Mouse (Mus musculus) adrenal gland, postnatal 4 days (tissue): Measurements from ENCODE around the gene Prss30. TPM values are rescaled to one million over a fixed set of nuclear protein-coding genes. Genes with fewer than 3 reads are reported as not detected.

ENCODE experiments used
- microRNA-seq: library from miRNA; unstranded; fragments of <30 nt; microRNA quantifications from one replicate; pipeline ENCODE4 v1.2.0, GENCODE M21; 2021
- total RNA-seq, 2 experiments: library from RNA; stranded (reverse); gene quantifications; 2 replicates each; pipeline ENCODE4 v1.2.3; 2021

The Prss30 gene
- total RNA-seq, 2 experiments from 2014 or later: not detected

Small RNA genes within 50 kb of the gene (microRNA-seq; reads per million reads assigned to microRNA genes)
- gene Gm27700: not detected

Other genes starting within 250 kb of the Prss30 start
- gene Paqr4, start 239.7 kb downstream of the Prss30 start, total RNA-seq: 10 to 100 TPM; 13.8 to 14.6 TPM
- under 1 TPM in 1 of 2 experiments, not detected in 1; 0.14 TPM for gene Kremen2, start 234.7 kb downstream of the Prss30 start, total RNA-seq
- gene Flywch1, start 209.0 kb downstream of the Prss30 start, total RNA-seq: 10 to 100 TPM; 60.9 to 62.4 TPM
- gene Flywch2, start 194.5 kb downstream of the Prss30 start, total RNA-seq: 10 to 100 TPM; 14.0 to 14.4 TPM
- 100 to 1,000 TPM; 855 to 927 TPM for gene Srrm2, start 190.0 kb downstream of the Prss30 start, total RNA-seq
- gene Elob, start 151.4 kb downstream of the Prss30 start, total RNA-seq: 100 to 1,000 TPM; 364 to 381 TPM
- gene Prss33, start 144.5 kb downstream of the Prss30 start, total RNA-seq: not detected
- gene Prss32, start 136.7 kb downstream of the Prss30 start, total RNA-seq: not detected
- 1 to 10 TPM; 1.6 to 1.9 TPM for gene Prss41, start 136.4 kb downstream of the Prss30 start, total RNA-seq
- gene Prss21, start 112.5 kb downstream of the Prss30 start, total RNA-seq: not detected
- not detected for gene Dcpp1, start 99.7 kb downstream of the Prss30 start, total RNA-seq
- gene Dcpp2, start 99.7 kb downstream of the Prss30 start, total RNA-seq: not detected
- gene Dcpp3, start 63.1 kb downstream of the Prss30 start, total RNA-seq: not detected
- not detected for gene Sbp, start 38.9 kb downstream of the Prss30 start, total RNA-seq
- gene Sbpl, start 25.3 kb downstream of the Prss30 start, total RNA-seq: not detected
- not detected for gene Prss22, start 17.5 kb upstream of the Prss30 start, total RNA-seq
- gene Prss27, start 57.6 kb upstream of the Prss30 start, total RNA-seq: not detected
- gene Kctd5, start 92.9 kb upstream of the Prss30 start, total RNA-seq: 10 to 100 TPM; 34.4 to 34.5 TPM
- gene Pdpk1, start 170.4 kb upstream of the Prss30 start, total RNA-seq: 10 to 100 TPM; 51.0 to 51.8 TPM
- 10 to 100 TPM; 44.9 to 46.8 TPM for gene Amdhd2, start 183.2 kb upstream of the Prss30 start, total RNA-seq
- gene Atp6v0c, start 189.1 kb upstream of the Prss30 start, total RNA-seq: 100 to 1,000 TPM; 344 to 347 TPM
- 10 to 100 TPM; 13.7 to 15.9 TPM for gene Tbc1d24, start 225.0 kb upstream of the Prss30 start, total RNA-seq
- 1 to 10 TPM; 7.6 to 8.2 TPM for gene Ntn3, start 229.0 kb upstream of the Prss30 start, total RNA-seq
- gene Tedc2, start 240.3 kb upstream of the Prss30 start, total RNA-seq: 10 to 100 TPM; 13.8 to 17.6 TPM